Mouse (Mus musculus): ENCODE data around the gene Usp48.

DNA sequence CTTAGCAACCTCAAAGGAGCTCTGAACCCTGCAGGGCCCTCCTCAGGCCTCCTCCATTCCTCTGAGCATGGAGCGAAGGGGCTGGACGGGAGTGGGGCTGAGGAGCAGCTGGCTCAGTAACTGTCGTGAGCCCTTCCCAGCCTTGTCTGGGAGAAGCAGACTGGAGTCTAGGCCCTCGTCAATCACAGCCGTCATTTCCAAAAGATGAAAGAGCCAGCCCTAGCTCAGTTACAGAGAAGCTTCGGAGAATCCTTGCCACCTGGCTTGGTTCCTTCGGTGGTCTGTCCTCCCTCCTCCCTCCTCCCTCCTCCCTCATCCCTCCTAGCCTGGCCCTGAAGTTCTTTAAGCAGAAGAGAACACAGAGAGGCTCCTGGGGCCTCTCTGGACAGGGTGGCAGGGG is 87.2 kb downstream of the Usp48 start:
- TF ChIP-seq ZC3H11A (IDR thresholded peaks at IDR 0.05; ENCODE audit: low read depth, low read length) (no peak), USF1 (IDR thresholded peaks at IDR 0.05; ENCODE audit: low read depth, low read length) (no peak), ELF1 (IDR thresholded peaks at IDR 0.05; ENCODE audit: low read depth, low read length) (no peak), CTCF (IDR thresholded peaks at IDR 0.05 in 2 of 3, conservative IDR thresholded peaks at IDR 0.05 in 1 of 3; ENCODE audit: control insufficient read depth in 1 of 3, insufficient read depth in 1 of 3, low read depth in 2 of 3, low read length in 3 of 3, poor library complexity in 1 of 3, severe bottlenecking in 1 of 3) (no peak), POLR2A (IDR thresholded peaks at IDR 0.05; ENCODE audit: control insufficient read depth in 1 of 2, insufficient read depth in 1 of 2, low read depth in 1 of 2, low read length in 2 of 2, poor library complexity in 1 of 2) (no peak), POLR2AphosphoS5 (IDR thresholded peaks at IDR 0.05; ENCODE audit: borderline replicate concordance, low read depth, low read length) (no peak), ZNF384 (IDR thresholded peaks at IDR 0.05; ENCODE audit: low read depth, low read length) (no peak), GATA1 (IDR thresholded peaks at IDR 0.05; ENCODE audit: low read depth, low read length) (no peak), SMC3 (IDR thresholded peaks at IDR 0.05; ENCODE audit: low read depth, low read length) (no peak), MAZ (IDR thresholded peaks at IDR 0.05; ENCODE audit: low read depth, low read length) (no peak), KAT2A (conservative IDR thresholded peaks at IDR 0.05; ENCODE audit: low read depth, low read length) (no peak), BHLHE40 (IDR thresholded peaks at IDR 0.05; ENCODE audit: borderline replicate concordance, low read depth, low read length) (no peak), CHD1 (IDR thresholded peaks at IDR 0.05; ENCODE audit: low read depth, low read length) (no peak), NELFE (IDR thresholded peaks at IDR 0.05; ENCODE audit: low read depth, low read length) (no peak)

Data from MEL (cell line).